Mouse (Mus musculus): Measurements from ENCODE around the gene Gal3st1.

Gene Gal3st1

DNA sequence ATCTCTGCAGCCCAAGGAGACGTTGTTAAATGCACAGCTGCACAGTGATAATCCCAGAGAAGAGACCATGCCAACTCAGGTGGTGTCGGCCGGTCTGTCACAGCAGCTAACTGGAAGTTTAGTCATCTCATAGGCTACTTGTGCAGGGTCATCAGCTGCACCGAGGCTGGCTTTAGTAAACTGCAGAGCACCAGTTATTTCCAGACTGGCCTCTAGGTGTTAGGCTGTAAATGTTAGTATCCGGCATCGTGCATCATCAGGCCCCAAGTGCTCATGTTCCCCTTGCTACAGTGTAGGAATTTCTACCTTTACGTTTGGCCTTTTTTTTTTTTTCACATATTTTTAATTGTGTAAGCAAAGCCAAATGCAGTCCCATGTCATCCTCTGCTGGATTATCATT, 50.0 kb downstream of the Gal3st1 start:
- DNase-seq = no peak

DNA sequence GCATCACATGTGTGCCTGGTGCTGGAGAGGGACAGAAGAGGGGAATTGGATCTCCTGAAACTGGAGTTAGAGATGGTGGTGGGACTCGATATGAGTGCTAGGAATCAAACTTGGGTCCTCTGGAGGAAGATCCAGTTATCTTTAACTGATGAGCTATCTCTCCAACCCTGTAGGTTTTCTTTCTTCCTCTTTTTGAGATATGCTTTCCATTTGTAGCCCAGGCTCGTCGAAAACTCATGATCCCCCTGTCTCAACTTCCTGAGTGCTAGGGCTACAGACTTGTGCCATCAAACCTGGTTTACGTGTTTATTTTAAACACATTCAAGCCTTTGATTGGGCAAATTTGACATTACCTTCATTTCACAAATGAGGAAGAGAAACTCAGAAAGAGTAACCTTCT, 50.7 kb downstream of the Gal3st1 start:
- no peak for DNase-seq

DNA sequence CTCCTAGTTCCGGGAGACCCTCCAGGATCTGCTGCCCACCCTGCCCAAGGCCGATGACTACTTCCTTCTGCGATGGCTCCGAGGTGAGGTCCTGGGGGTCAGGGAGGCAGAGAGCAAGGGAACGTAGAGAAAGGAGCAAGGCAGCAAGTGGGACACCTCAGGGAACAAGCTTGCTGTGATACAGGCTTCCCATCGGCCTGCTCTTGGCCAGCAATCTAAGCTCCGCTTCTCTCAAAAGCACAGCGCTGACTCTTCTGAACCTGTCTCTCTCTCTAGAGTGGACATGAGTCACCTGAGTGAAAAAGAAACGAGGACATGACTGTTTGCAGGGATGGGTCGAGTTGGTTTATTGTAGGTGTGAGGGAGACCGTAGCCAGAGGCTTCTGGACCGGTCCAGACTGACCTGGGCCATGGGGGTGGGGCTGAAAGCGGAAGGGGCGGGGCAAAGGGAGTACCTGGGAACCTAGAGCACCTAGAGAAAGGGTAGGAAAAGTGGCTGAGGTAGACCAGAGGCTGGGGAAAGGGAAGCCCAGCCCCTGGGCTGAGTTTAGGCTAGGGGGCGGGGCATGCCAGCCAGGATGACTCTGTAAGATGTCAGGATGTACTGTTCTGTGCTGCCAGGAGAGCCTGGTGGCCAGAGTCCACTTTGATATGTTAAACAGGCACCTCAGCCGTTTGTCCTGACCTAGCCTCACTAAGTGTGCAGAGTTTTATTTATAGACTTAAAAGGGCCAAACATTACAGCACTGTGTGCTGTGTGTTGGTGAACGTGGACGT, 51.9 kb downstream of the Gal3st1 start:
- peak; percentile 9 to 67 for DNase-seq

DNA sequence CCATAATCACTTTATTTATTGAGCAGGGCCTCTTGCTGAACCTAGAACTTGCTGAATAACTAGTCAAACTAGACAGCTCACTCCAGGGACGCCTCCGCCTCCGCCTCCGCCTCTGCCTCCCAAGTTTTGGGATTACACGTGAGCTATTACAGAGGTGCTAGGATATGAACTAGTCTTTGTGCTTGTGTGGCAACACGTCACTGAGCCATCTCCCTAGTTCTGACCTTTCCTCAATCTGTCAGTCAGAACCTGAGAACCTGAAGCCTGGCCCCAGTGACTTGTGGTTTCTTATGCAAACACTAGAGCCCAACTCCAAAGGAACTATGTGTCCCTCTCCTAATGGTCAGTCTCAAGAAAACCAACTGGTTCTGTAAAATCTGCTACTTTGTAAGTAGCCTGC, 52.5 kb downstream of the Gal3st1 start:
- DNase-seq = no peak

DNA sequence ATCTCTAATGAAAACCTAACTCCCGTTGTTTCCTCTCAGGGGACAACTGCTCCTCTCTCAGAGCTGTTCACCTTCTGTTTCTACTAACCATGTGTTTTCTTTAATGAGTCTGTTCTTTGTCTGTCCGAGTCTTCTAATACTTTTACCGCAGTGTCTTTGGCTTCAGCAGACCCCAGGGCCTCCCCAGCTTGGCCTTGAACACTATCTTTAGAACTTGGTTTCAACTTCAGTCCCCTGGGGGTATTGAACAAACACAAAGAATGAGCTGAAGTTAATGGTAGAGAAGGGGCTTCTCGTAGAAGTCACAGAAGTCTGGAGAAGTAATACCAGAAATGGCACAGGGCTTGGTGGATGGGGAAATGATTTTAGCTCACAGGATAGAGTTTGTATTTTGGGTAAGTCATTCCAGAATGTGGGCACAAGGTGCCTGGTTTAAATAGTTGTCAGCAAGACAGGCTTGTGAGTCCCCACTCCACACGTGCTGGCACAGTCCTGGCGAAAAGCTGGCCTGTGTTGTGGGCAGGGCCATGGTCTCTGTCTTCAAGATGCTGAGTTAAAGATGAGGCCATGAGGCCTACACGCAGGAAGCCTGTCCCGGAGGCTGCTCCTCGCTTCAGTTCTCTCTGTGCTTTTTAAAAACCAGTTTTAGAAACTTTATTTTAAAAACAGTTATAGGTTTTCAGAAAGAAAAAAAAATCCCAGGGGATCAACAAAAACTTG, 53.1 kb downstream of the Gal3st1 start:
- no peak for DNase-seq

DNA sequence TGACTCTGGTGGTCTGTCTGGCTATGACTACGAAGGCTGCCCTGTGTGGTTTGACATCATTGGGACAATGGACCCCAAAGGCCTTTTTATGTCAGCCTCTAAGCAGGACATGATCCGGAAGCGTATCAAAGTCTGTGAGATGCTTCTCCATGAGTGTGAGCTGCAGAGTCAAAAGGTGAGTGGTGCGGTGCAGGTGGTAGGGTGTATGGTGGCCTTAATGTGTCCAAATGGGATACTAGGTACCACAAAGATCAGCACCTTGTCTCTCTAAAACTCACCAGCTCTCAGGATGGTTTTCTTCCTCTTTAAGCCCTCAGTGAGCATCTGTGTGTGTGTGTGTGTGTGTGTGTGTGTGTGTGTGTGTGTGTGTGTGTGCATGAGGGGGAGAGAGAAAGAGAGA, 56.5 kb downstream of the Gal3st1 start:
- no peak for DNase-seq

DNA sequence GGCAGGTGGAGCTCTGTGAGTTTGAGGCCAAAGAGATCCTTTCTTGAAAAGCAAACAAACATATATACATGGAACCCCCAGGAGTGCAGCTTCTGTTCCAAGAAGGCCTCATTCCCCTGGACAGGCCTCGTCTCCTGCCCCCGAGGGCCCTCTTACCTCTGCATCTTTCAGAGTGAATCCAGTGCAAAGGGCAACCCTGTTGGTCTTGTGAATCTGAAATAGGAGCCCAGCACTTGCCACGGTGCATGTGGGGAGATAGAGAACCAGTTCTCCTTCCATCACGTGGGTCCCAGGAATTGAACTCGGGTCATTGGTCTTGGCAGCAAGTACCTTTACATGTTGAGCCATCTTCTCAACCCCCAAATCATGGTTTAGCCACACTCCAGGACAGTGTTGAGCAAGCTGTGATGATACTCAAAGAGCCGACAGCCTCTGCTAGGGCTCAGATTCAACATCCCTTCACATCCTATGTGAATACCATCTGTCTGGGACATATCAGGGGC, 57.7 kb downstream of the Gal3st1 start:
- no peak for DNase-seq

DNA sequence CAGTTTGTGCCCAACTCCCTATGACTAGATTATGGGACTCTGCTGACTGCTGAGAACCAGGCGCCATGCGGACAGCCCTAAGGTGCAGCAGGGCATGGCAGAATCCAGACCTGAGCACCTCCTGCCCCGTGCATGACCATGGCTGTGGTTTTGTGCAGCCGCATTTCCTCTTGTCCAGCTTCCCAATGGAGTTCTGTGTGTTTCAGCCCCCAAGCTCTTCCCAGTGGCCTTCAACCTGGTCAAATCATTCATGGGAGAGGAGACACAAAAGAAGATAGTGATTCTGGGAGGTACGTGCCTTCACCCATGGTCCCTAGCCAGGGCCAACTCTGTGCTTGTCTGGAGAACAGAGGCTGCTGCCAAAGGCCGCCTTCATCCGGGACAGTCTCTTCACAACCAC, 59.6 kb downstream of the Gal3st1 start:
- DNase-seq = no peak

DNA sequence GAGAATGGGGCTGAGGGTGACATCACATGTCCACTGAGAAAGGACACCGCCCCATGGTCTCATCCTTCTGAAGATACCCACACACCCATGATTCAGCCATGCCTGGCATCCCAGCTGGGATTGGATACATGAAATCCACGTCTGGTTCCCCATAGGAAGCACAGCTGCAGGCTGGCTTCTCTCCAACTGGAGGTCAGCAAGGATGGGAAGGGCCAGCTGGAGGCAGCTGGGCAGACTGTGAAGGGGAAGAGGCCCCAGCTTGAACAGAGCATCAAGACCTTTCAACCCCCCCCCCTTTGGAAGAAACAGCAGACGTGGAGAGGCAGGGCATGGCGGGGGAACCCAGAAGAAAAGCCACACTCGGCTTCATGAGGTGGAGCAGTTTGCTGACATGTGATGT, 63.1 kb downstream of the Gal3st1 start:
- no peak for DNase-seq

DNA sequence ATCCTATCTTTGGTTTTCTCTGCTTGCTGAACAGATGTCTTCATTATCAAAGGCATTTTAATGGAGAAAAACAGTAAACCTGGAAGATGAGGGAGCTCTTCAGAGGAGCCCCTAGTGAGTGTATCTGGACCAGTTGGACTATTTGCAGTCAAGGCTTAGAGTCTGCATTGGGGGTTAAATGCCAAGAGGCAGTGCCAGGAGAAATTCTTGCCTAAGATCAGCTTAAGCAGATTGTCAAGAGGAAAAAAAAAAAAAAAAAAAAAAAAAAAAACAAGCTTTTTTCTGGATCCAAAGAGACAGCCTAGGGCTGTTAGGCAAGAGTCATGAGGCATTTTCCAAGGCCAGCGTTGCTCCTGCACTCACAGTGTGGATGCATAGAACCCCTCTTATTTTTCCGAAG, 64.3 kb downstream of the Gal3st1 start:
- no peak for DNase-seq

DNA sequence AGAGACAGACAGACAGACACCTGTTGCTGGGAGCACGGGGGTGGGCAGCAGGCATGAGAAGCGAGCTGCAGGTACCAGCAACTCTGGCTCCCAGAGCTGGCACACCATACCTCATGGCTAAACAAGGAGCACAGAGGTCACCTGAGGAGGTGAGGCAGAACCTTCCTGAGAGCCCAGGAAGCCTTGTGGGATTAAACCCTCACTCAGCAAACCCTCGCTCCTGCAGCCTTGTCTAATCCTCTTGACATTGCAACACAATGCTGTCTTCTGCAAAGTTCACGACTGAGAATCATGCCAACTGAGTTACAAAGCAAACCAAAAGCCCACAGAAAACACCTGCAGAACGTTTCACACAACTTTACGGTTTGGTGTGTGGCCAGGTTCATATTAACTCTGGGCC, 65.0 kb downstream of the Gal3st1 start:
- no peak for DNase-seq
